Mouse (Mus musculus): ENCODE measurements around the gene Ifnab. TPM values are rescaled to one million over a fixed set of nuclear protein-coding genes. Genes with fewer than 3 reads are reported as not detected.

Ifnab gene
- polyA plus RNA-seq, 1 experiment: not detected

GRCm38 (mm10) chr4:88640704-88641076 lies 50.5 kb downstream of the Ifnab start:
- Histone ChIP-seq H3K27me3 (replicated peaks; ENCODE audit: control insufficient read depth, insufficient read depth, low read length) (no peaks in the 10 kb centered on the region), H3K4me1 (ENCODE audit: control insufficient read depth, insufficient read depth, low read length) (no peaks in the 10 kb centered on the region), H3K36me3 (ENCODE audit: control insufficient read depth, insufficient read depth, low read length) (no peaks in the 10 kb centered on the region), H3K4me3 (ENCODE audit: insufficient read depth, low read depth, low read length) (peak overlapping the region; percentile 74), H3K27ac (ENCODE audit: insufficient read depth, low read depth, low read length) (peak overlapping the region; percentile 27; the same call in 1 of the 2 replicates)
- no peak for TF ChIP-seq CTCF (conservative IDR thresholded peaks at IDR 0.05; ENCODE audit: insufficient read depth, insufficient read length, low read depth, low read length)
- no peak for TF ChIP-seq POLR2A (IDR thresholded peaks at IDR 0.05; ENCODE audit: low read depth, low read length)
- no peak for DNase-seq
- 20% methylated on average over 8 of the region's 8 CpGs for WGBS

Other genes with a start within 250 kb of the Ifnab start
- not detected in 2 replicates for gene Ifnb1, start 168.6 kb downstream of the Ifnab start, polyA plus RNA-seq (2012; rRNA removed)
- gene Ifna15, start 133.1 kb downstream of the Ifnab start, polyA plus RNA-seq (2012; rRNA removed): not detected in 2 replicates
- not detected in 2 replicates for gene Ifna14, start 119.6 kb downstream of the Ifnab start, polyA plus RNA-seq (2012; rRNA removed)
- not detected in 2 replicates for gene Ifna9, start 99.0 kb downstream of the Ifnab start, polyA plus RNA-seq (2012; rRNA removed)
- not detected in 2 replicates for gene Ifna12, start 88.0 kb downstream of the Ifnab start, polyA plus RNA-seq (2012; rRNA removed)
- gene C87499, start 56.9 kb downstream of the Ifnab start, polyA plus RNA-seq (2012; rRNA removed): not detected in 2 replicates
- not detected in 2 replicates for gene Ifna13, start 46.9 kb downstream of the Ifnab start, polyA plus RNA-seq (2012; rRNA removed)
- not detected in 2 replicates for gene Ifna16, start 14.4 kb downstream of the Ifnab start, polyA plus RNA-seq (2012; rRNA removed)
- not detected in 2 replicates for gene Ifna2, start 7.4 kb downstream of the Ifnab start, polyA plus RNA-seq (2012; rRNA removed)
- gene Gm26566, start 30.4 kb upstream of the Ifnab start, polyA plus RNA-seq (2012; rRNA removed): 0.26 and 0.34 TPM in 2 replicates
- gene Klhl9, start 31.1 kb upstream of the Ifnab start, polyA plus RNA-seq (2012; rRNA removed): 18.1 and 19.2 TPM in 2 replicates
- gene Gm13271, start 63.5 kb upstream of the Ifnab start, polyA plus RNA-seq (2012; rRNA removed): not detected in 2 replicates
- gene Gm13283, start 68.8 kb upstream of the Ifnab start, polyA plus RNA-seq (2012; rRNA removed): 0.10 TPM in 1 of 2 replicates, not detected in the other
- not detected in 2 replicates for gene Gm13290, start 82.5 kb upstream of the Ifnab start, polyA plus RNA-seq (2012; rRNA removed)
- not detected in 2 replicates for gene Gm13289, start 85.6 kb upstream of the Ifnab start, polyA plus RNA-seq (2012; rRNA removed)
- gene Gm13272, start 88.5 kb upstream of the Ifnab start, polyA plus RNA-seq (2012; rRNA removed): not detected in 2 replicates
- gene Ifnz, start 90.8 kb upstream of the Ifnab start, polyA plus RNA-seq (2012; rRNA removed): 0.08 TPM in 1 of 2 replicates, not detected in the other
- not detected in 2 replicates for gene Gm13276, start 94.3 kb upstream of the Ifnab start, polyA plus RNA-seq (2012; rRNA removed)
- gene Gm13277, start 97.3 kb upstream of the Ifnab start, polyA plus RNA-seq (2012; rRNA removed): not detected in 2 replicates
- gene Gm13278, start 100.2 kb upstream of the Ifnab start, polyA plus RNA-seq (2012; rRNA removed): not detected in 2 replicates
- gene Gm13275, start 103.1 kb upstream of the Ifnab start, polyA plus RNA-seq (2012; rRNA removed): not detected in 2 replicates
- gene Gm13279, start 106.0 kb upstream of the Ifnab start, polyA plus RNA-seq (2012; rRNA removed): not detected in 2 replicates
- gene Gm13285, start 108.3 kb upstream of the Ifnab start, polyA plus RNA-seq (2012; rRNA removed): not detected in 2 replicates
- not detected in 2 replicates for gene Gm13287, start 111.9 kb upstream of the Ifnab start, polyA plus RNA-seq (2012; rRNA removed)
- not detected in 2 replicates for gene Gm13288, start 114.2 kb upstream of the Ifnab start, polyA plus RNA-seq (2012; rRNA removed)
- not detected in 2 replicates for gene Ifna7, start 124.9 kb upstream of the Ifnab start, polyA plus RNA-seq (2012; rRNA removed)
- gene Ifna11, start 128.6 kb upstream of the Ifnab start, polyA plus RNA-seq (2012; rRNA removed): not detected in 2 replicates
- not detected in 2 replicates for gene Ifna6, start 136.1 kb upstream of the Ifnab start, polyA plus RNA-seq (2012; rRNA removed)
- not detected in 2 replicates for gene Ifna5, start 144.2 kb upstream of the Ifnab start, polyA plus RNA-seq (2012; rRNA removed)
- not detected in 2 replicates for gene Ifna4, start 150.5 kb upstream of the Ifnab start, polyA plus RNA-seq (2012; rRNA removed)
- gene Ifna1, start 158.7 kb upstream of the Ifnab start, polyA plus RNA-seq (2012; rRNA removed): not detected in 2 replicates
- gene Ifne, start 188.8 kb upstream of the Ifnab start, polyA plus RNA-seq (2012; rRNA removed): not detected in 2 replicates

Measured in kidney, adult 2 months (tissue).